Mouse (Mus musculus) limb, embryonic 10.5 days (tissue): ENCODE results near the gene Lrrc51. TPM values are rescaled to one million over a fixed set of nuclear protein-coding genes. Genes with fewer than 3 reads are reported as not detected.

Experiments used
- DNase-seq: peaks from one replicate; pipeline ENCODE4 v3.0.0-alpha.2; 2017; ENCODE audit warnings: low spot score
- H3K27ac ChIP-seq: fragments of 300-500 bp; sonication (generic); 2 replicates; pipeline ENCODE4 v1.5.1; 2016; ENCODE audit warnings: mild to moderate bottlenecking
- H3K27me3 ChIP-seq: fragments of 300-500 bp; sonication (generic); 2 replicates; pipeline ENCODE4 v1.6.1; 2016; ENCODE audit warnings: low read depth, mild to moderate bottlenecking; ENCODE audit not compliant: poor library complexity, severe bottlenecking
- H3K36me3 ChIP-seq: fragments of 300-500 bp; sonication (generic); 2 replicates; pipeline ENCODE4 v1.6.1; 2016; ENCODE audit warnings: mild to moderate bottlenecking, moderate library complexity
- H3K4me1 ChIP-seq: fragments of 300-500 bp; sonication (generic); 2 replicates; pipeline ENCODE4 v1.6.1; 2016
- H3K4me3 ChIP-seq: fragments of 300-500 bp; sonication (generic); 2 replicates; pipeline ENCODE4 v1.5.1; 2016; ENCODE audit warnings: mild to moderate bottlenecking, moderate library complexity
- H3K9me3 ChIP-seq: fragments of 300-500 bp; sonication (generic); replicated peaks from 2 replicates; pipeline ENCODE4 v1.6.1; 2016; ENCODE audit warnings: mild to moderate bottlenecking
- WGBS: fragments of 180-500 bp; shearing (Covaris S2); methylation state at CpG from one replicate; pipeline ENCODE4 v1.1.7; 2016; 5-methylcytosine and 5-hydroxymethylcytosine counted together
- polyA plus RNA-seq: library from polyadenylated mRNA; unstranded; fragments of >200 nt; fragmentation: Nextera tagmentation; extraction: Ambion mirVana; gene quantifications from 2 replicates; pipeline ENCODE4 v1.2.1, GENCODE M21; 2016

Lrrc51 gene
- polyA plus RNA-seq, 1 experiment from 2014 or later, result 11.2 TPM

- no peaks in the 10 kb centered on the region for H3K27me3 ChIP-seq
- H3K27ac ChIP-seq, result peak overlapping the region; percentile 16
- no peaks in the 10 kb centered on the region for H3K9me3 ChIP-seq
- H3K4me3 ChIP-seq, result 0 out of 2 replicates have a peak overlapping the region, but pooled peaks have one; percentile 6
- DNase-seq, result no peak
- H3K36me3 ChIP-seq, result peaks cover 34% of the 10 kb centered on the region
- 93% methylated on average over 16 of the region's 16 CpGs for WGBS
- peaks cover 17% of the 10 kb centered on the region for H3K4me1 ChIP-seq
Measured at GRCm38 (mm10) chr7:101900331-101901097, 33.2 kb downstream of the Lrrc51 start.

DNA sequence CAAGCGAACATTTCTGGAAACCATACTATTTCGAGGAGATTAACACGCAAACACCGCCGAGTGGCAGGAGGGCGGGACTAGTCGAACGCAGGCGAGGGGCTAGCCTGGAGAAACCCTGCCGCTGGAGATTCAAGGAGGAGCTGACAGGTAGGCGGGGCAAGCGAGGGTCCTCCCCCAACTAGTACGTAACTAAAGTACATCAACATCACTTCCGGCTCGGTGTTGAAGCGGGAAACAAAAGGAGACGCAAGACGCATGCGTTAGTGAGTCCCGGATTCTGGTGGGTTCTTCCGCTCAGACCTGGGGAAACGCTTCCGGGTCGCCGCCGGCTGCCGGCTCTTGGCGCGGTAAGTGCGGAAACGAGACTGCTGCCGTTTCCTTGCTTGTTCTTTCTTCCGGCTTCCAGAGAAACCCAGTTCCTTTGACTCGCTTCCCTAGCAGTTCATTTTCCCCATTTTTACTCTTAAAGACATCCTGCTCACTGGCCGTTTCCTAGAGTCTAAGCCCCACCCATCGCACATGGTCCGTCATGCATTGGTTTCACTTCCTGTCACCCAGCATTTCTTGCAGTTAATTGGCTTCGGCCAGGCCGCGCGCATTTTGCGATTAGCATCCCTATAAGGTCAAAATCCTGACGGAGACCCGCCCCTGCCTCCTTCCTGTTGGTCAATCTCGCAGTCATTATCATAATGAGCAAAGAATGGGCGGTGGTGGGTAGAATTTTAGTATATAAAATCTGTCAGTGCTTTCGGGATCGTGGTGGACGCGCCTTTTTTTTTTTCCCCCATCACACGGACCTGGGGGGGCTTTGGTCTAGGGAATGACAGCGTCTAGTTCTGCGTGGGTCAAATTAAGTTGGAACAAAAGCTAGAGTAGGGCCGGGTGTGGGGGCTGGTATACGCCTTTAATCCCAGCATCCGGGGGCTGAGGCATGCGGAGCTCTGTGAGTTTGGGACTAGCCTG, 37.3 kb downstream of the Lrrc51 start:
- Histone ChIP-seq H3K9me3 (no peaks in the 10 kb centered on the region), H3K4me3 (peak overlapping the region; percentile 67), H3K27ac (peak overlapping the region; percentile 95), H3K4me1 (peaks cover 13% of the 10 kb centered on the region), H3K36me3 (peaks cover 21% of the 10 kb centered on the region), H3K27me3 (no peaks in the 10 kb centered on the region)
- WGBS, result under 1% methylated on average over 57 of the region's 57 CpGs
- DNase-seq, result peak; percentile 94

- 38% methylated on average over 9 of the region's 9 CpGs for WGBS
- Histone ChIP-seq H3K4me1 (peaks cover 8% of the 10 kb centered on the region; the same call in 1 of the 2 replicates), H3K9me3 (no peaks in the 10 kb centered on the region), H3K27ac (peak overlapping the region; percentile 95), H3K27me3 (no peaks in the 10 kb centered on the region), H3K36me3 (peaks cover 18% of the 10 kb centered on the region), H3K4me3 (peak overlapping the region; percentile 67)
- DNase-seq, result no peak
Measured at GRCm38 (mm10) chr7:101895695-101896094, 38.0 kb downstream of the Lrrc51 start.

GRCm38 (mm10) chr7:101888460-101888859, 45.2 kb downstream of the Lrrc51 start:
- WGBS, result 84% methylated on average over 4 of the region's 4 CpGs
- DNase-seq, result no peak
- no peaks in the 10 kb centered on the region for H3K9me3 ChIP-seq

GRCm38 (mm10) chr7:101886274-101886673, 47.4 kb downstream of the Lrrc51 start:
- 87% methylated on average over 6 of the region's 6 CpGs for WGBS
- Histone ChIP-seq H3K4me1 (no peaks in the 10 kb centered on the region), H3K36me3 (no peaks in the 10 kb centered on the region), H3K9me3 (no peaks in the 10 kb centered on the region), H3K27me3 (no peaks in the 10 kb centered on the region), H3K4me3 (no peak overlapping the region), H3K27ac (no peak overlapping the region)
- no peak for DNase-seq

More at GRCm38 (mm10) chr7:101888460-101888859, 45.2 kb downstream of the Lrrc51 start:
- H3K36me3 ChIP-seq, result no peaks in the 10 kb centered on the region
- H3K4me1 ChIP-seq, result no peaks in the 10 kb centered on the region
- no peak overlapping the region for H3K4me3 ChIP-seq
- H3K27me3 ChIP-seq, result no peaks in the 10 kb centered on the region
- H3K27ac ChIP-seq, result no peak overlapping the region

GRCm38 (mm10) chr7:101884160-101884559, 49.5 kb downstream of the Lrrc51 start:
- Histone ChIP-seq H3K9me3 (no peaks in the 10 kb centered on the region), H3K27me3 (no peaks in the 10 kb centered on the region), H3K36me3 (no peaks in the 10 kb centered on the region), H3K27ac (no peak overlapping the region), H3K4me3 (no peak overlapping the region), H3K4me1 (no peaks in the 10 kb centered on the region)
- 92% methylated on average over 4 of the region's 4 CpGs for WGBS
- no peak for DNase-seq

GRCm38 (mm10) chr7:101882413-101883154, 51.1 kb downstream of the Lrrc51 start:
- Histone ChIP-seq H3K9me3 (no peaks in the 10 kb centered on the region), H3K27ac (no peak overlapping the region), H3K4me1 (no peaks in the 10 kb centered on the region), H3K27me3 (no peaks in the 10 kb centered on the region), H3K36me3 (no peaks in the 10 kb centered on the region), H3K4me3 (no peak overlapping the region)
- DNase-seq, result no peak
- WGBS, result 77% methylated on average over 9 of the region's 9 CpGs

GRCm38 (mm10) chr7:101880855-101881254, 52.8 kb downstream of the Lrrc51 start:
- Histone ChIP-seq H3K27me3 (no peaks in the 10 kb centered on the region), H3K9me3 (no peaks in the 10 kb centered on the region), H3K36me3 (no peaks in the 10 kb centered on the region), H3K27ac (no peak overlapping the region), H3K4me1 (no peaks in the 10 kb centered on the region), H3K4me3 (no peak overlapping the region)
- 84% methylated on average over 4 of the region's 4 CpGs for WGBS
- no peak for DNase-seq

GRCm38 (mm10) chr7:101875978-101876377, 57.7 kb downstream of the Lrrc51 start:
- Histone ChIP-seq H3K9me3 (no peaks in the 10 kb centered on the region), H3K4me1 (no peaks in the 10 kb centered on the region), H3K27ac (no peak overlapping the region), H3K36me3 (no peaks in the 10 kb centered on the region), H3K4me3 (no peak overlapping the region), H3K27me3 (no peaks in the 10 kb centered on the region)
- no peak for DNase-seq
- 100% methylated on average over 1 of the region's 1 CpGs for WGBS

DNA sequence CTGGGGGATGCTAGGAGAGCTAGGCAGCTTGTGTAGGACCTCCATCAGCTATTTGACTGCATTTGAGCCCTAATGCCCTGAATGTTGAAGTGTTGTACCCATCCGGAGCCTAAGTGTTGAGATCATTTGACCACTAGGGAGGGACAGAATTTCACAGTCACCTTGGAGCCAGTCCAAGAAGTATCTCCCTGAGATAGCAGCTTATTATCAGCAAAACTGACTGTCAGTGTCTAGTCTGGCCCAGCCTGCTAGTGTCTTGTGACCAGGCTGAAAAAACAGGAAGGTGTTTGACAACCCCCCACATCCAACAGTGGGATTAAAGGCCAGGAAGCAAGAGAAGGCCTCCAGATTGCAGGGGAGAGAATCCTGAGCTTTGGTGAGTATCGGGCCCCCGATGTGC, 62.4 kb downstream of the Lrrc51 start:
- Histone ChIP-seq H3K4me1 (no peaks in the 10 kb centered on the region), H3K4me3 (no peak overlapping the region), H3K27ac (no peak overlapping the region), H3K36me3 (no peaks in the 10 kb centered on the region), H3K9me3 (no peaks in the 10 kb centered on the region), H3K27me3 (no peaks in the 10 kb centered on the region)
- DNase-seq, result no peak
- WGBS, result 86% methylated on average over 3 of the region's 3 CpGs

DNA sequence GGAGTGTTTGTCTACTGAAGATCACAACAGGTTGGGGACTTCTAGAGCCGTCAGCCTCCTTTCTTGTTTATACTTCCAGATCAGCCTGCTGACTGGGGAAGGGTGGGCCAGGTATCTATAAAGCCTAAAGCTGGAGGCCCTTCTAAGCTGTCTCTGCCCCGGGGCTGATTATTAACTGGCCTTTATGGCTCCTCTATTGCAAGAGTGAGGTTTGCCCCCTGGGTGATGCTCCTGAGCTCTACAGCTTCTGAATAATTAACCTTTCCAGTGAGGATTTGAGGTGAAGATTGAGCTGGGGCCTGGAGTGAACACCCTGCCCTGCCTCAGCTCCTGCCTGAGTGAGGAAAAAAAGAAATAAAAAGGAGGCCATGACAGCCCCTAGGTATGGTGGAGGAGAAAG, 63.1 kb downstream of the Lrrc51 start, which contains the start of gene Folr1:
TSS of gene Folr1 (minus strand) at position 160 of the 400 bp plus-strand sequence.
- no peak for DNase-seq
- no peaks in the 10 kb centered on the region for H3K9me3 ChIP-seq
- H3K36me3 ChIP-seq, result no peaks in the 10 kb centered on the region
- H3K27ac ChIP-seq, result no peak within 1 kb of the TSS
- no peaks in the 10 kb centered on the region for H3K4me1 ChIP-seq
- H3K27me3 ChIP-seq, result no peaks in the 10 kb centered on the region
- 55% methylated on average over 2 of the region's 2 CpGs for WGBS
- H3K4me3 ChIP-seq, result no peak within 1 kb of the TSS

GRCm38 (mm10) chr7:101869163-101869500, 64.6 kb downstream of the Lrrc51 start:
- Histone ChIP-seq H3K27me3 (no peaks in the 10 kb centered on the region), H3K4me3 (no peak overlapping the region), H3K4me1 (no peaks in the 10 kb centered on the region), H3K9me3 (no peaks in the 10 kb centered on the region), H3K27ac (no peak overlapping the region), H3K36me3 (no peaks in the 10 kb centered on the region)
- WGBS, result 78% methylated on average over 7 of the region's 7 CpGs
- no peak for DNase-seq
